Mouse (Mus musculus) liver, embryonic 13.5 days (tissue): Measurements from ENCODE around the gene Gm2237. TPM values are rescaled to one million over a fixed set of nuclear protein-coding genes. Genes with fewer than 3 reads are reported as not detected.
A peak's percentile ranks its signal among the peaks of the same experiment; 100 is the strongest.
"Not testable (repeated sequence)": the region's sequence is repeated elsewhere in the genome, so short reads cannot be mapped to it uniquely, and the experiment has no call there.

Source experiments
- ATAC-seq: fragments of 200-750 bp; cut with Nextera tagmentation; 2 replicates; pipeline ENCODE4 v1.8.0; 2017; ENCODE audit warnings: low read depth, mild to moderate bottlenecking, moderate number of reproducible peaks, moderate library complexity
- DNase-seq: peaks from one replicate; pipeline ENCODE4 v3.0.0; 2022
- H3K27ac ChIP-seq: fragments of 300-500 bp; sonication (generic); 2 replicates; pipeline ENCODE4 v1.5.1; 2015; ENCODE audit warnings: moderate library complexity, mild to moderate bottlenecking, inconsistent platforms
- H3K27me3 ChIP-seq: fragments of 300-500 bp; sonication (generic); 2 replicates; pipeline ENCODE4 v1.6.1; 2015; ENCODE audit warnings: mild to moderate bottlenecking, inconsistent platforms
- H3K36me3 ChIP-seq: fragments of 300-500 bp; sonication (generic); 2 replicates; pipeline ENCODE4 v1.6.1; 2015; ENCODE audit warnings: mild to moderate bottlenecking, inconsistent platforms
- H3K4me1 ChIP-seq: fragments of 300-500 bp; sonication (generic); replicated peaks from 2 replicates; pipeline ENCODE4 v1.6.1; 2015; ENCODE audit warnings: inconsistent platforms
- H3K4me2 ChIP-seq: fragments of 300-500 bp; sonication (generic); 2 replicates; pipeline ENCODE4 v1.6.1; 2015; ENCODE audit warnings: inconsistent platforms, mild to moderate bottlenecking, moderate library complexity
- H3K4me3 ChIP-seq: fragments of 300-500 bp; sonication (generic); replicated peaks from 2 replicates; pipeline ENCODE4 v1.5.1; 2015; ENCODE audit warnings: mild to moderate bottlenecking, inconsistent platforms
- H3K9ac ChIP-seq: fragments of 300-500 bp; sonication (generic); 2 replicates; pipeline ENCODE4 v1.6.1; 2015; ENCODE audit warnings: mild to moderate bottlenecking, inconsistent platforms
- H3K9me3 ChIP-seq: fragments of 300-500 bp; sonication (generic); replicated peaks from 2 replicates; pipeline ENCODE4 v1.6.1; 2016; ENCODE audit warnings: inconsistent platforms
- WGBS: fragments of 180-500 bp; shearing (Covaris S2); methylation state at CpG from one replicate; pipeline ENCODE4 v1.1.7; 2015; ENCODE audit not compliant: insufficient replicate concordance; 5-methylcytosine and 5-hydroxymethylcytosine counted together
- polyA plus RNA-seq: library from polyadenylated mRNA; unstranded; fragments of >200 nt; fragmentation: Nextera tagmentation; extraction: Ambion mirVana; gene quantifications from 2 replicates; pipeline ENCODE4 v1.2.1, GENCODE M21; 2015

Gm2237 gene
- 0.17 and 0.25 TPM in 2 replicates for polyA plus RNA-seq

DNA sequence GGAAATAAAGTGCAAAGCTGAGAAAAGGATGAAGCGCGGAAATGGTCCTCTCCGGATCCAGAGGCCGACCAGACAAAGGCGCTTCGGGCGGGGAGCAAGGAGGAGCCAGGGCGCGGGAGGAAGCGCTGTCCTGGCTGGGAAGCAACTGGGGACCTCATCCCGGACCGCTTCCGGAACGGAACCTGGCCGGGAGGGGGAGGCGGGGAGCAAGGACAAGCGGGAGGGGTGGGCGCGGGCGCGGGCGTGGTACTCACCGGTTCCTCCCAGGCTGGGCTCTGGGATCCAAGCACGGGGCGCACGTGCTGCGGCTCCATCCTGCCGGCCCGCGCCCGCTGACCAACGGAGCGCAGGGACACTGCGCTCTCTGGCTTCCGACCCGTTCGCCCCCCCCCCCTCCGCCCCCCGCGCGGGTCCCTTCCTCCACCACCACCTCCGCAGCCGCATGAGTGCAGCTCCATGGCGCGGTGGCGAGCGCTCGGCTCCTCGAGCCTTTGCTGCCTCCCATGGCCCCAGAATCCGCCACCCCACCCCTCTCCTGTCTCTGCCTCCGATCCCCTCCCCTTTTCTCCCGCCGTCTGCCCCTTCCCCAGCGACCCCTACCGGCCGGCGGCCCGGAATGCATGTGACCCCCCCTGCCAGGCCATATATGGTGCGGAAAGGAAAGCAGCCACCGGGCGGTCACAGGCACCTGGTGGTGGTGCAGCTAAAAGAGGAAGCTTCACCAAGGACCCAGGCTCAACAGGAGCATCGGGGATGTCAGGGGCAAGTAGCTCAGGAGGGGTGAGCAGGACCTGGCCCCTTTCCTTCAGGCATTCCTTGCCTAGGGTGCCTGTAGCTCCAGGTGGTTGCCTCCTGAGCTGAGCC is at the start of gene Gm2237:
Gm2237 (minus strand) TSS at position 332 of the 864 bp plus-strand sequence.
- not testable (repeated sequence) for H3K4me1 ChIP-seq, ATAC-seq, H3K27me3 ChIP-seq, H3K9ac ChIP-seq, H3K27ac ChIP-seq, H3K9me3 ChIP-seq, DNase-seq, H3K36me3 ChIP-seq
- WGBS = under 1% methylated on average over 20 of the region's 62 CpGs
- H3K4me3 ChIP-seq = peak within 1 kb of the TSS; percentile 41
- H3K4me2 ChIP-seq = peak within 1 kb of the TSS; percentile 52

DNA sequence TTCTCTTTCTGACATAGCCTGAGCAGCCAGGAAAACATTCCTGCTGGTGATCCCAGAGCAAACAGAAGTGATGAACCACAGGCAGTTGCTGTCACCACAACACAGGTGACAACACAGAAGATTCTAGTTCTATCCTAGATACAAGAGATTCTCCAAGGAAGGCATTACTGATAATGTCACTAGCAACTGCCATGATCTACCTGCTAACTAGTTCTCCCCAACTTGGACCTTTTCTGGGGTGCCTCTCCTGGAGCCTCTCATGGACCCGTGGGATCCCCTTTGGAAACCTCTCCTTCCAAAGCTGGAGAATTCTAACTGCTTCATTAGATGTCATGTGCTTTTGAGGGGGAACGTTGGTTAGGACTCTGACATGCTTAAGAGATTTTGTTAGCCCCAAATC is 17.5 kb upstream of the Gm2237 start, which contains the start of gene Gm5458:
Gm5458 (minus strand) TSS at position 101 of the 400 bp plus-strand sequence.
- DNase-seq, H3K4me1 ChIP-seq, H3K27me3 ChIP-seq, H3K9ac ChIP-seq, H3K36me3 ChIP-seq, H3K4me2 ChIP-seq, H3K4me3 ChIP-seq, H3K9me3 ChIP-seq, ATAC-seq, H3K27ac ChIP-seq: not testable (repeated sequence)
- 54% methylated on average over 2 of the region's 2 CpGs for WGBS

DNA sequence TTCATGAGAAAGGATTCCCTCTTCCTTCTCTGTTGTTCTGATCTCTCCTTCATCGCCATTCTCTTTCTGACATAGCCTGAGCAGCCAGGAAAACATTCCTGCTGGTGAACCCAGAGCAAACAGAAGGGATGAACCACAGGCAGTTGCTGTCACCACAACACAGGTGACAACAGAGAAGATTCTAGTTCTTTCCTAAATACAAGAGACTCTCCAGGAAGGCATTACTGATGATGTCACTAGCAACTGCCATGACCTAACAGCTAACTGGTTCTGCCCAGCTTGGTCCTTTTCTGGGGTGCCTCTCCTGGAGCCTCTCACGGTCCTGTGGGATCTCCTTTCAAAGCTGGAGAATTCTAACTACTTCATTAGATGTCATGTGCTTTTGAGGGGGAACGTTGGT is 35.1 kb downstream of the Gm2237 start, which contains the start of gene Gm2244:
Gm2244 (minus strand) TSS at position 101 of the 400 bp plus-strand sequence.
- H3K4me3 ChIP-seq, H3K4me2 ChIP-seq, ATAC-seq, H3K9me3 ChIP-seq, H3K27me3 ChIP-seq, DNase-seq, H3K36me3 ChIP-seq, H3K27ac ChIP-seq, H3K4me1 ChIP-seq, H3K9ac ChIP-seq: not testable (repeated sequence)
- 63% methylated on average over 1 of the region's 3 CpGs for WGBS

Other genes with a start within 250 kb of the Gm2237 start
- not detected in 2 replicates for gene Gm21738, start 166.2 kb downstream of the Gm2237 start, polyA plus RNA-seq
- gene Gm2244, start 35.2 kb downstream of the Gm2237 start, polyA plus RNA-seq = not detected in 2 replicates
- not detected in 2 replicates for gene Gm5458, start 17.4 kb upstream of the Gm2237 start, polyA plus RNA-seq
- 13.9 and 16.5 TPM in 2 replicates for gene Nid2, start 166.1 kb upstream of the Gm2237 start, polyA plus RNA-seq
- 113 and 121 TPM in 2 replicates for gene Rtraf, start 238.7 kb upstream of the Gm2237 start, polyA plus RNA-seq